Mouse (Mus musculus): ENCODE results near the gene Gak. TPM values are rescaled to one million over a fixed set of nuclear protein-coding genes. Genes with fewer than 3 reads are reported as not detected.
A peak's percentile ranks its signal among the peaks of the same experiment; 100 is the strongest.

Gene Gak
- polyA plus RNA-seq, 1 experiment from 2014 or later = 56.4 TPM

GRCm38 (mm10) chr5:108565381-108565780 is 64.2 kb downstream of the Gak start:
- Histone ChIP-seq H3K4me2 (replicated peaks) (no peak overlapping the region), H3K27ac (replicated peaks) (no peak overlapping the region), H3K9me3 (no peaks in the 10 kb centered on the region), H3K4me3 (no peak overlapping the region), H3K36me3 (peaks cover 31% of the 10 kb centered on the region), H3K4me1 (no peaks in the 10 kb centered on the region), H3K27me3 (no peaks in the 10 kb centered on the region), H3K9ac (replicated peaks) (no peak overlapping the region)
- no peak for ATAC-seq (replicated peaks)
- WGBS = 82% methylated on average over 2 of the region's 2 CpGs

- Histone ChIP-seq H3K4me2 (replicated peaks) (no peak overlapping the region), H3K27me3 (no peaks in the 10 kb centered on the region), H3K36me3 (peaks cover 21% of the 10 kb centered on the region), H3K9me3 (no peaks in the 10 kb centered on the region), H3K9ac (replicated peaks) (no peak overlapping the region), H3K4me1 (no peaks in the 10 kb centered on the region), H3K4me3 (no peak overlapping the region), H3K27ac (replicated peaks) (no peak overlapping the region)
- no peak for ATAC-seq (replicated peaks)
- WGBS = 85% methylated on average over 3 of the region's 3 CpGs
Measured at GRCm38 (mm10) chr5:108564346-108564745, 65.2 kb downstream of the Gak start.

- Histone ChIP-seq H3K9me3 (no peaks in the 10 kb centered on the region), H3K27me3 (no peaks in the 10 kb centered on the region), H3K36me3 (peaks cover 2% of the 10 kb centered on the region; the same call in 1 of the 2 replicates), H3K4me3 (no peak overlapping the region), H3K4me1 (no peaks in the 10 kb centered on the region), H3K4me2 (replicated peaks) (no peak overlapping the region), H3K9ac (replicated peaks) (no peak overlapping the region), H3K27ac (replicated peaks) (no peak overlapping the region)
- no peak for ATAC-seq (replicated peaks)
- 83% methylated on average over 2 of the region's 2 CpGs for WGBS
Measured at GRCm38 (mm10) chr5:108562483-108562882, 67.1 kb downstream of the Gak start.

- Histone ChIP-seq H3K4me2 (replicated peaks) (no peak overlapping the region), H3K4me3 (no peak overlapping the region), H3K9ac (replicated peaks) (no peak overlapping the region), H3K27me3 (no peaks in the 10 kb centered on the region), H3K36me3 (no peaks in the 10 kb centered on the region), H3K27ac (replicated peaks) (no peak overlapping the region), H3K4me1 (no peaks in the 10 kb centered on the region), H3K9me3 (no peaks in the 10 kb centered on the region)
- ATAC-seq (replicated peaks) = no peak
- WGBS = 87% methylated on average over 4 of the region's 4 CpGs
Measured at GRCm38 (mm10) chr5:108556986-108557385, 72.6 kb downstream of the Gak start.

GRCm38 (mm10) chr5:108554041-108554440 is 75.5 kb downstream of the Gak start:
- no peak overlapping the region for H3K4me3 ChIP-seq
- no peak overlapping the region for H3K4me2 ChIP-seq (replicated peaks)
- no peak for ATAC-seq (replicated peaks)
- 0 out of 2 replicates have a peak, but pooled peaks cover 3% of the 10 kb centered on the region for H3K27me3 ChIP-seq
- WGBS = 84% methylated on average over 1 of the region's 1 CpGs
- H3K4me1 ChIP-seq = peaks cover 8% of the 10 kb centered on the region
- no peak overlapping the region for H3K9ac ChIP-seq (replicated peaks)
- no peaks in the 10 kb centered on the region for H3K36me3 ChIP-seq
- no peaks in the 10 kb centered on the region for H3K9me3 ChIP-seq
- no peak overlapping the region for H3K27ac ChIP-seq (replicated peaks)

- Histone ChIP-seq H3K4me3 (peak overlapping the region; percentile 57), H3K36me3 (no peaks in the 10 kb centered on the region), H3K27ac (replicated peaks) (peak overlapping the region; percentile 35), H3K27me3 (peaks cover 9% of the 10 kb centered on the region), H3K4me1 (peaks cover 14% of the 10 kb centered on the region), H3K4me2 (replicated peaks) (peak overlapping the region; percentile 77), H3K9me3 (no peaks in the 10 kb centered on the region), H3K9ac (replicated peaks) (peak overlapping the region; percentile 62)
- ATAC-seq (replicated peaks) = peak; percentile 61
- WGBS = 1% methylated on average over 16 of the region's 16 CpGs
Measured at GRCm38 (mm10) chr5:108550207-108550594, 79.4 kb downstream of the Gak start.

- ATAC-seq (replicated peaks) = peak; percentile 88
- peak within 1 kb of the TSS; percentile 77 for H3K4me2 ChIP-seq (replicated peaks)
- peak within 1 kb of the TSS; percentile 62 for H3K9ac ChIP-seq (replicated peaks)
- H3K27ac ChIP-seq (replicated peaks) = peak within 1 kb of the TSS; percentile 35
- peaks cover 9% of the 10 kb centered on the region for H3K27me3 ChIP-seq
- H3K9me3 ChIP-seq = no peaks in the 10 kb centered on the region
- peaks cover 14% of the 10 kb centered on the region for H3K4me1 ChIP-seq
- H3K36me3 ChIP-seq = no peaks in the 10 kb centered on the region
- H3K4me3 ChIP-seq = peak within 1 kb of the TSS; percentile 57
- under 1% methylated on average over 56 of the region's 56 CpGs for WGBS
Measured at GRCm38 (mm10) chr5:108549489-108550206, 79.9 kb downstream of the Gak start, which contains the start of gene Cplx1. Gene Cplx1 (minus strand): TSS chr5:108550024.

- Histone ChIP-seq H3K4me1 (peaks cover 14% of the 10 kb centered on the region), H3K27ac (replicated peaks) (no peak overlapping the region), H3K27me3 (peaks cover 9% of the 10 kb centered on the region), H3K36me3 (no peaks in the 10 kb centered on the region), H3K4me2 (replicated peaks) (peak overlapping the region; percentile 77), H3K9ac (replicated peaks) (peak overlapping the region; percentile 62), H3K9me3 (no peaks in the 10 kb centered on the region), H3K4me3 (peak overlapping the region; percentile 57)
- WGBS = 11% methylated on average over 7 of the region's 7 CpGs
- no peak for ATAC-seq (replicated peaks)
Measured at GRCm38 (mm10) chr5:108549137-108549488, 80.4 kb downstream of the Gak start.

- no peak for ATAC-seq (replicated peaks)
- H3K9me3 ChIP-seq = no peaks in the 10 kb centered on the region
- H3K36me3 ChIP-seq = no peaks in the 10 kb centered on the region
- no peak overlapping the region for H3K9ac ChIP-seq (replicated peaks)
- no peak overlapping the region for H3K4me2 ChIP-seq (replicated peaks)
- peaks cover 9% of the 10 kb centered on the region for H3K27me3 ChIP-seq
- H3K4me1 ChIP-seq = peaks cover 14% of the 10 kb centered on the region
- no peak overlapping the region for H3K27ac ChIP-seq (replicated peaks)
- WGBS = 92% methylated on average over 5 of the region's 5 CpGs
- H3K4me3 ChIP-seq = no peak overlapping the region
Measured at GRCm38 (mm10) chr5:108547636-108548035, 81.9 kb downstream of the Gak start.

GRCm38 (mm10) chr5:108543516-108544291 is 85.9 kb downstream of the Gak start:
- Histone ChIP-seq H3K27ac (replicated peaks) (no peak overlapping the region), H3K27me3 (peaks cover 5% of the 10 kb centered on the region), H3K4me2 (replicated peaks) (no peak overlapping the region), H3K36me3 (peaks cover 8% of the 10 kb centered on the region; the same call in 1 of the 2 replicates), H3K4me1 (peaks cover 3% of the 10 kb centered on the region), H3K9me3 (no peaks in the 10 kb centered on the region), H3K9ac (replicated peaks) (no peak overlapping the region), H3K4me3 (no peak overlapping the region)
- WGBS = 73% methylated on average over 7 of the region's 7 CpGs
- ATAC-seq (replicated peaks) = no peak

GRCm38 (mm10) chr5:108534188-108534587 is 95.4 kb downstream of the Gak start:
- no peak for ATAC-seq (replicated peaks)
- Histone ChIP-seq H3K4me2 (replicated peaks) (no peak overlapping the region), H3K4me1 (no peaks in the 10 kb centered on the region), H3K27me3 (no peaks in the 10 kb centered on the region), H3K27ac (replicated peaks) (no peak overlapping the region), H3K36me3 (peaks cover 20% of the 10 kb centered on the region; the same call in 1 of the 2 replicates), H3K4me3 (no peak overlapping the region), H3K9ac (replicated peaks) (no peak overlapping the region), H3K9me3 (peaks cover 16% of the 10 kb centered on the region; the same call in 1 of the 2 replicates)
- 89% methylated on average over 2 of the region's 2 CpGs for WGBS

- ATAC-seq (replicated peaks) = no peak
- no peaks in the 10 kb centered on the region for H3K4me1 ChIP-seq
- H3K4me3 ChIP-seq = no peak overlapping the region
- H3K36me3 ChIP-seq = peaks cover 13% of the 10 kb centered on the region
- no peaks in the 10 kb centered on the region for H3K9me3 ChIP-seq
- WGBS = 86% methylated on average over 3 of the region's 3 CpGs
- no peak overlapping the region for H3K4me2 ChIP-seq (replicated peaks)
- H3K9ac ChIP-seq (replicated peaks) = no peak overlapping the region
- no peaks in the 10 kb centered on the region for H3K27me3 ChIP-seq
- no peak overlapping the region for H3K27ac ChIP-seq (replicated peaks)
Measured at GRCm38 (mm10) chr5:108522597-108522996, 107.0 kb downstream of the Gak start.

Measured in forebrain, embryonic 15.5 days (tissue).